Mouse (Mus musculus) urinary bladder, postnatal 14 days (tissue): ENCODE measurements at regions not wholly inside any gene's neighbourhood (a gene's known extent, or its start where the extent isn't known, plus 50 kb on each side); places are given as distances from the start of the nearest gene placed in this dataset.
A peak's percentile ranks its signal among the peaks of the same experiment; 100 is the strongest.

Experiments used
- DNase-seq: peaks from one replicate; pipeline ENCODE4 v3.0.0; 2021; ENCODE audit warnings: low spot score

- DNase-seq = no peak
Measured at GRCm38 (mm10) chr8:10866696-10867395, 141.4 kb downstream of the Irs2 start.

DNA sequence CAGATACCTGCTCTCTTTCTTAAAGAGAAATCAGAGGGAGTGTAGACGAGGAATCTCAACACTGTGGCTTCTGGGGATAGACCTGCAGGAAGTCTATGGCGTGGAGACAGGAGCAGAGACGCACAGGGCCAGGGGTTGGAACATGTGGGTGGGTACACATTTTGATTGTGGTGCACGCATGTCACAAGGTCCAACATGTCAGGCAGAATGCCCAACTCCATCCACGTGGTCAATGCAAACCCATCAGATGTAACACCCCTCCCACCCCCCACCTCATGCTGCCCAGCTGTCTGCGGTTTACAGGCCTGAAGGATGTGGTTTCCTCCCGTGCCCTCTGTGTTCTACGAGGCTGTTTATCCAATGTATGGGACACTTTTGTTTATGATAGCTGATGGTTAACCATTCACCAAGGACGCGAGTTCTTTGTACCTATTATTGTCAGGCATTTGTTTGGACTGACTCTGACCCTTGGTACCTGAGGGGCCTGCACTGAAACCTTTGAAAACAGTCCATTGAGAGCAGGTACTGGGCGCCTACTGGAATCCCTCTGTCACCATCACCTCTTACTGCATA is 142.2 kb downstream of the Irs2 start:
- DNase-seq = no peak

- DNase-seq = no peak
Measured at GRCm38 (mm10) chr8:10865415-10865821, 142.8 kb downstream of the Irs2 start.

- DNase-seq = no peak
Measured at GRCm38 (mm10) chr8:10862442-10862841, 145.8 kb downstream of the Irs2 start.

GRCm38 (mm10) chr8:10860810-10861209 is 147.4 kb downstream of the Irs2 start:
- no peak for DNase-seq

GRCm38 (mm10) chr8:10857874-10858273 is 150.4 kb downstream of the Irs2 start:
- DNase-seq = no peak

- no peak for DNase-seq
Measured at GRCm38 (mm10) chr8:10856996-10857720, 151.1 kb downstream of the Irs2 start.

GRCm38 (mm10) chr8:10855696-10856095 is 152.6 kb downstream of the Irs2 start:
- no peak for DNase-seq

- no peak for DNase-seq
Measured at GRCm38 (mm10) chr8:10855131-10855530, 153.1 kb downstream of the Irs2 start.

DNA sequence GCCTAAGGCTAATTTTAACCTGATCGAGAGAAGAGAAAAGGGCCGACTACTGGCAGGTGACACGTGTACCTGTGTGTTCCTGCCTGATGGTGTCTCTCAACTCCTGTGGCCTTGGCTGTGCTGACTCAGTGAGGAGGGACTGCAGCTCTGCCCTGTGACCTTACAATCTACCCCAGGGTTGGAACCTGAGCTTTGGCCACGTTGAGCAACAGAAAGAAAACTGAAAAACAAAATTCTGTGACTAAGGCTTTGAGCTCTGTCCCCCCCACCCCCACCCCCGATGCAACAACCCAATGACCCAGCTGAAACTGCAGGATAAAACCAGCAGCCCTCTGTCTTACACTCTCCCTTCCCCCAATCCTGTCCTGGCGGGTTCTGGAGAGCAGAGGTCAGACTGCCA is 153.7 kb downstream of the Irs2 start:
- DNase-seq = no peak

- no peak for DNase-seq
Measured at GRCm38 (mm10) chr8:10853901-10854300, 154.4 kb downstream of the Irs2 start.

- no peak for DNase-seq
Measured at GRCm38 (mm10) chr8:10849916-10850315, 158.3 kb downstream of the Irs2 start.

- DNase-seq = no peak
Measured at GRCm38 (mm10) chr8:10845607-10846006, 162.7 kb downstream of the Irs2 start.

DNA sequence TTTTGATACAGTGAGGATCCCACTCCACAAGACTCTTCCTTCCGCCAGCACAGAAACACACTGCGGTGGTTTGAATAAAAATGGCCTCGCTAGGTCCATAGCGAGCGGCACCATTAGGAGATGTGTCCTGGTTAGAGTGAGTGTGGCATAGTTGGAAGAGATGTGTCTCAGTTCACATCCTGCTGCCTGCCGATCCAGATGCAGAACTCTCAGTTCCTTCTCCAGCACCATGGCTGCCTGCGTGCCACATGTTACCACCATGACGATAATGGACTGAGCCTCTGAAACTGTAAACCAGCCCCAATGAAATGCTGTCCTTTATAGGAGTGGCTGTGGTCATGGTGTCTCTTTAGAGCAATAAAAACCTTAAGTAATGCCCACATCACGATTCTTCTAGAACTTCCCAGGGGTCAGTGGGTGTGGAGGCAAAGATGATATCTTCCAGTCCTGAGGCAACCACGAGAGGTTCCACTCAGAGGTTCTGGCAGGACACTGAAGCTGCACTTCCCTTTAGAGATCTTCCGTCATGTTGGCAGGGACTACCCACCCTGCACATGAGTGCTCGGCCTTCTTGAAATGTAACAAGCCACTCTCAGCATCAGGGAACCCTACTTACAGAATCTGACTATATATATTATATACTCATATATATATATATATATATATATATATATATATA is 167.3 kb downstream of the Irs2 start:
- no peak for DNase-seq

DNA sequence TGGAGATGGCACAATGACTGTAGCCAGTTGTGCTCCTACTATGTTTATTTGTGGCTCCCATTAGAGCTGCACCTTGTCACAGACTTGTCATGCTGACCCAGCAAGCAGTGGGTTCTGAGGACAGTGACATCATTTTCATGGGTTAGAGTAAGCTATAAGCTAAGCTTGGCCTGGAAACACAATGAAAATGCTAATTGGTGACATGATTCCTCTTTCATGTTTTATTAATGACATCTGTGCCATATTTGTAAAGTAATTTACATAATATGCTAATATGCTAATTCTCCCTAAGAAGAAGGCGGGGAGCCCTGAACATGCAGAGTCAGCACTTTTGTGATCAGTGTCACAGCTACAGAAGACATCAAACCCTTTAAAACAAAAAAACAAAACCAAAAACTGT is 168.2 kb downstream of the Irs2 start:
- no peak for DNase-seq

GRCm38 (mm10) chr8:10835054-10835453 is 173.2 kb downstream of the Irs2 start:
- DNase-seq = no peak

GRCm38 (mm10) chr8:10831864-10832263 is 176.4 kb downstream of the Irs2 start:
- DNase-seq = no peak

GRCm38 (mm10) chr8:10831277-10831676 is 177.0 kb downstream of the Irs2 start:
- no peak for DNase-seq

DNA sequence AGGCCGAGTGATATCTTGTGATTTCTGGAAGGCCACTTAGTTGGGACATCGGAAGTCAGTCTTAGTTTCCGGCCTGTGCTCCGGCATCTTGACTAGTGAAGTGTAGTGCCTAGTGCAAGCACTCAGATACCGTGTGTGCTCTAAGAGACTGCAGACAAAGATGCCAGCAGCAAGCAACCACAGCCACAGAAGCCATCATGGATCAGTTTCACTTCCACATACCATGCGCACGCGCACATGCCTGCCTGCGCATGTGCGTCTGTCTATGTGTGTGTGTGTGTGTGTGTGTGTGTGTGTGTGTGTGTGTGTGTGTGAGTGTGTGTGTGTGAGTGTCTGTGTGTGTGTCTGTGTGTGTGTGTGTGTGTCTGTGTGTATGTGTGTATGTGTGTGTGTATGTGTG is 177.4 kb downstream of the Irs2 start:
- DNase-seq = no peak

DNA sequence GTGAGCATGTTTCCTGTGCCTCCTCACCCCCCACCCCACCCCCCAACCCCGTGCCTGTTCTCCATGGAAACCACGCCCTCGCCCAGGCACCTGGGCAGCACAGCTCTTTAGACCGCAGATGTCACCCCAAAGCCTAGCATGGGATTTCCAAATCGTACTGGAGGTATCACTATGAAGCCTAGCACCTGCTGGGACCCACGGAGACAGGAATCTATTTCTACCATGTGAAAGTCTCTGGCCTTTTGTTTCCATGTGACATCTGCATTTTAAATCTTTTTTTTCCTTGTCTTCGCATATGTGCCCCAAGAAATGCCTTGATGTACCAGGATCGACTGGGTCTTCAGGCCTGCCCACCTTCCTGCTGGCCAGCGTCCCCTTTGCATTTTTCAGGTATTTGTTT is 179.7 kb downstream of the Irs2 start:
- DNase-seq = no peak

- DNase-seq = peak; percentile 13
Measured at GRCm38 (mm10) chr8:10827560-10827959, 180.7 kb downstream of the Irs2 start.

- DNase-seq = no peak
Measured at GRCm38 (mm10) chr8:10825981-10826380, 182.3 kb downstream of the Irs2 start.
